In the genomic region with DNA sequence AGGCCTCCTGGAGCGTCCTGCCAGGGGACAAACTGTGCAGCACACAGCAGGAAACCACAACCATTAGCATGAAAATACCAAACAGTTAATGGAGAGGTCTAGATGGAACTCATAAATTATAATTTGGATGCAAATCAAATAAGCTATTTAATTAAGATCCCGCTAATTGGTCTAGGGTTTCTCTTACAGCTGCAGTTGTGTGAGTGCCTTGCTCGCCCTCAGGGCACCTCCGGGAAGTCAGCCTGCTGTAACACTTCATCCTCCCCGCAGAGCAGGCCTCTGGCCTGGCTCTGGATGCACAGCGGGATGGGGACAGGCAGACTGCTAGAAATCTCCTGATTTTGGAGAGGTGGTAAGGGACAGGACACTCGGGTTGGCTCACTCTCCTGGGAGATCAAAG, we compare ENCODE assay signal across 14 mouse cellular contexts. TPM values are rescaled to one million over a fixed set of nuclear protein-coding genes. Genes with fewer than 3 reads are reported as not detected.
DNase-seq lines count a peak whose midpoint lies in the region; ATAC-seq and TF ChIP-seq lines count a peak whose summit lies in the region.
"Had no signal": no experiment of that assay in that cellular context is flagged by ENCODE, and none has a peak within 500 bp of the region (broad histone marks: within the 10 kb centered on the region; RNA-seq: fewer than 3 reads in every experiment).

No protein-coding gene starts in this region.

- no peak overlapping the region for H3K4me2 ChIP-seq in forebrain, embryonic 15.5 days (replicated peaks)
- no peak overlapping the region for H3K4me2 ChIP-seq in forebrain, embryonic 11.5 days (ENCODE audit: low read depth, low read length, severe bottlenecking)
- H3K4me2 ChIP-seq in neural tube, embryonic 13.5 days: no peak overlapping the region
- H3K4me2 ChIP-seq in intestine, postnatal 0 days (replicated peaks; ENCODE audit: low read depth): peak overlapping the region; percentile 30; the same call in 1 of the 2 replicates
- no peak overlapping the region for H3K4me2 ChIP-seq in stomach, postnatal 0 days (replicated peaks; ENCODE audit: low read depth)
- no peak overlapping the region for H3K4me2 ChIP-seq in liver, postnatal 0 days (ENCODE audit: low read depth, low read length)
- H3K4me2 ChIP-seq: hindbrain, embryonic 12.5 days; kidney, embryonic 15.5 days; lung, embryonic 15.5 days had no signal

- no peaks in the 10 kb centered on the region for H3K9me3 ChIP-seq in forebrain, embryonic 15.5 days
- H3K9me3 ChIP-seq in forebrain, embryonic 11.5 days (ENCODE audit: control insufficient read depth, low read length): no peaks in the 10 kb centered on the region
- no peaks in the 10 kb centered on the region for H3K9me3 ChIP-seq in neural tube, embryonic 13.5 days
- no peaks in the 10 kb centered on the region for H3K9me3 ChIP-seq in intestine, postnatal 0 days (ENCODE audit: control insufficient read depth)
- H3K9me3 ChIP-seq in stomach, postnatal 0 days (ENCODE audit: control insufficient read depth, low read length): no peaks in the 10 kb centered on the region
- no peaks in the 10 kb centered on the region for H3K9me3 ChIP-seq in liver, postnatal 0 days (ENCODE audit: low read length)
- H3K9me3 ChIP-seq: hindbrain, embryonic 12.5 days; kidney, embryonic 15.5 days; lung, embryonic 15.5 days had no signal

- H3K27me3 ChIP-seq in forebrain, embryonic 15.5 days: no peaks in the 10 kb centered on the region
- H3K27me3 ChIP-seq in forebrain, embryonic 11.5 days (ENCODE audit: control insufficient read depth, insufficient read depth, low read length): 0 out of 2 replicates have a peak, but pooled peaks cover 2% of the 10 kb centered on the region
- H3K27me3 ChIP-seq in neural tube, embryonic 13.5 days: no peaks in the 10 kb centered on the region
- no peaks in the 10 kb centered on the region for H3K27me3 ChIP-seq in intestine, postnatal 0 days (replicated peaks; ENCODE audit: control insufficient read depth, insufficient read depth, low read length)
- no peaks in the 10 kb centered on the region for H3K27me3 ChIP-seq in stomach, postnatal 0 days (ENCODE audit: control insufficient read depth, insufficient read depth, low read length)
- H3K27me3 ChIP-seq in liver, postnatal 0 days (ENCODE audit: insufficient read depth, low read length): no peaks in the 10 kb centered on the region
- H3K27me3 ChIP-seq: hindbrain, embryonic 12.5 days; kidney, embryonic 15.5 days; lung, embryonic 15.5 days had no signal

- H3K4me3 ChIP-seq in forebrain, embryonic 15.5 days: no peak overlapping the region
- H3K4me3 ChIP-seq in forebrain, embryonic 11.5 days (ENCODE audit: low read depth, low read length): no peak overlapping the region
- H3K4me3 ChIP-seq in neural tube, embryonic 13.5 days: no peak overlapping the region
- H3K4me3 ChIP-seq in intestine, postnatal 0 days (ENCODE audit: low read depth, low read length): no peak overlapping the region
- H3K4me3 ChIP-seq in stomach, postnatal 0 days (ENCODE audit: low read depth, low read length): no peak overlapping the region
- no peak overlapping the region for H3K4me3 ChIP-seq in liver, postnatal 0 days (ENCODE audit: low read depth, low read length)
- H3K4me3 ChIP-seq: heart, adult 2 months; hindbrain, embryonic 12.5 days; kidney, embryonic 15.5 days; lung, embryonic 15.5 days had no signal

- H3K4me1 ChIP-seq in forebrain, embryonic 15.5 days: 0 out of 2 replicates have a peak, but pooled peaks cover 10% of the 10 kb centered on the region
- no peaks in the 10 kb centered on the region for H3K4me1 ChIP-seq in forebrain, embryonic 11.5 days (replicated peaks; ENCODE audit: control insufficient read depth, insufficient read depth, low read length)
- H3K4me1 ChIP-seq in neural tube, embryonic 13.5 days (replicated peaks): peaks cover 23% of the 10 kb centered on the region
- 0 out of 2 replicates have a peak, but pooled peaks cover 7% of the 10 kb centered on the region for H3K4me1 ChIP-seq in intestine, postnatal 0 days (replicated peaks; ENCODE audit: control insufficient read depth, insufficient read depth, low read length)
- no peaks in the 10 kb centered on the region for H3K4me1 ChIP-seq in stomach, postnatal 0 days (replicated peaks; ENCODE audit: control insufficient read depth, insufficient read depth)
- peaks cover 13% of the 10 kb centered on the region for H3K4me1 ChIP-seq in liver, postnatal 0 days (ENCODE audit: insufficient read depth)
- H3K4me1 ChIP-seq: lung, embryonic 15.5 days had no signal

- peak; percentile 60; the same call in 1 of the 2 replicates for ATAC-seq in forebrain, embryonic 15.5 days (replicated peaks)
- ATAC-seq in forebrain, embryonic 11.5 days (replicated peaks; ENCODE audit: low FRiP score): no peak
- ATAC-seq in neural tube, embryonic 13.5 days (ENCODE audit: low read depth): 0 out of 2 replicates have a peak, but pooled peaks have one; percentile 63
- no peak for ATAC-seq in intestine, postnatal 0 days
- ATAC-seq in stomach, postnatal 0 days (ENCODE audit: low FRiP score, low TSS enrichment): no peak
- ATAC-seq in liver, postnatal 0 days: no peak
- no peak for ATAC-seq in CD4-positive, CD25-positive, alpha-beta regulatory T cell, adult 4 months

- H3K9ac ChIP-seq in forebrain, embryonic 15.5 days (replicated peaks): no peak overlapping the region
- H3K9ac ChIP-seq in forebrain, embryonic 11.5 days (ENCODE audit: low read length): no peak overlapping the region
- no peak overlapping the region for H3K9ac ChIP-seq in neural tube, embryonic 13.5 days
- peak overlapping the region; percentile 22; the same call in 1 of the 2 replicates for H3K9ac ChIP-seq in intestine, postnatal 0 days (ENCODE audit: low read depth, low read length)
- H3K9ac ChIP-seq in stomach, postnatal 0 days (ENCODE audit: low read length): no peak overlapping the region
- H3K9ac ChIP-seq in liver, postnatal 0 days (replicated peaks): no peak overlapping the region
- H3K9ac ChIP-seq: hindbrain, embryonic 12.5 days; kidney, embryonic 15.5 days; lung, embryonic 15.5 days had no signal

- 25% methylated on average over 7 of the region's 7 CpGs for WGBS in forebrain, embryonic 15.5 days
- 55% methylated on average over 7 of the region's 7 CpGs for WGBS in forebrain, embryonic 11.5 days
- WGBS in neural tube, embryonic 13.5 days: 30% methylated on average over 7 of the region's 7 CpGs
- 71% methylated on average over 7 of the region's 7 CpGs for WGBS in intestine, postnatal 0 days
- WGBS in stomach, postnatal 0 days: 78% methylated on average over 7 of the region's 7 CpGs
- WGBS in liver, postnatal 0 days (ENCODE audit: insufficient replicate concordance): 82% methylated on average over 7 of the region's 7 CpGs

- no peak for TF ChIP-seq CTCF in intestine, postnatal 0 days (IDR thresholded peaks at IDR 0.05; ENCODE audit: low read depth)
- no peak for TF ChIP-seq CTCF in stomach, postnatal 0 days (IDR thresholded peaks at IDR 0.05; ENCODE audit: low read depth)
- no peak for TF ChIP-seq CTCF in liver, postnatal 0 days (IDR thresholded peaks at IDR 0.05; ENCODE audit: low read depth)

- TF ChIP-seq EP300 in stomach, postnatal 0 days (optimal IDR thresholded peaks at IDR 0.05): no peak
- TF ChIP-seq EP300 in liver, postnatal 0 days (IDR thresholded peaks at IDR 0.05; ENCODE audit: low read depth): no peak

- no peaks in the 10 kb centered on the region for H3K36me3 ChIP-seq in forebrain, embryonic 15.5 days
- H3K36me3 ChIP-seq in forebrain, embryonic 11.5 days (ENCODE audit: control insufficient read depth, insufficient read depth, low read length): no peaks in the 10 kb centered on the region
- no peaks in the 10 kb centered on the region for H3K36me3 ChIP-seq in neural tube, embryonic 13.5 days
- H3K36me3 ChIP-seq in intestine, postnatal 0 days (ENCODE audit: control insufficient read depth, insufficient read depth): no peaks in the 10 kb centered on the region
- no peaks in the 10 kb centered on the region for H3K36me3 ChIP-seq in stomach, postnatal 0 days (ENCODE audit: control insufficient read depth, insufficient read depth, low read length)
- peaks cover 6% of the 10 kb centered on the region; the same call in 1 of the 2 replicates for H3K36me3 ChIP-seq in liver, postnatal 0 days (replicated peaks; ENCODE audit: insufficient read depth, low read length)
- H3K36me3 ChIP-seq: hindbrain, embryonic 12.5 days; kidney, embryonic 15.5 days; lung, embryonic 15.5 days had no signal

- H3K27ac ChIP-seq in forebrain, embryonic 15.5 days (replicated peaks): no peak overlapping the region
- H3K27ac ChIP-seq in forebrain, embryonic 11.5 days (ENCODE audit: low read depth, low read length): no peak overlapping the region
- no peak overlapping the region for H3K27ac ChIP-seq in neural tube, embryonic 13.5 days (replicated peaks)
- H3K27ac ChIP-seq in intestine, postnatal 0 days (ENCODE audit: low read depth, low read length): peak overlapping the region; percentile 93
- peak overlapping the region; percentile 80 for H3K27ac ChIP-seq in stomach, postnatal 0 days (replicated peaks)
- H3K27ac ChIP-seq in liver, postnatal 0 days (ENCODE audit: low read depth): no peak overlapping the region
- H3K27ac ChIP-seq: heart, adult 2 months; hindbrain, embryonic 12.5 days; kidney, embryonic 15.5 days; lung, embryonic 15.5 days had no signal

- no peak for DNase-seq in forebrain, embryonic 11.5 days (ENCODE audit: low spot score)
- no peak for DNase-seq in neural tube, embryonic 10.5 days (ENCODE audit: extremely low spot score, low spot score)
- no peak for DNase-seq in stomach, postnatal 0 days (ENCODE audit: low spot score)
- DNase-seq in liver, postnatal 0 days: no peak
- DNase-seq: adrenal gland, postnatal 25 days; cerebellum, postnatal 25 days; heart, adult 2 months had no signal

RNA-seq across cellular contexts. Expression of gene Aprt, which starts 9.5 kb away (rescaled TPM):
- polyA plus RNA-seq in forebrain, embryonic 15.5 days (2015; fragmentation: Nextera tagmentation; extraction: Ambion mirVana): 187 TPM in 2 replicates
- polyA plus RNA-seq in forebrain, embryonic 11.5 days (2014; fragmentation: Nextera tagmentation; extraction: Ambion mirVana): 235 and 251 TPM in 2 replicates
- polyA plus RNA-seq in neural tube, embryonic 13.5 days (2015; fragmentation: Nextera tagmentation; extraction: Ambion mirVana): 133 and 161 TPM in 2 replicates
- polyA plus RNA-seq in intestine, postnatal 0 days (2015; fragmentation: Nextera tagmentation; extraction: Ambion mirVana): 676 and 681 TPM in 2 replicates
- polyA plus RNA-seq in stomach, postnatal 0 days (2015; fragmentation: Nextera tagmentation; extraction: Ambion mirVana): 311 and 314 TPM in 2 replicates
- polyA plus RNA-seq in liver, postnatal 0 days (2015; fragmentation: Nextera tagmentation; extraction: Ambion mirVana): 223 and 249 TPM in 2 replicates
- 100 to 1,000 TPM; 146 to 207 TPM for polyA plus RNA-seq in CD4-positive, CD25-positive, alpha-beta regulatory T cell, adult 4 months (2017; shearing (Covaris generic))

RNA-seq across cellular contexts. Expression of gene Cdt1, which starts 18.4 kb away (rescaled TPM):
- polyA plus RNA-seq in forebrain, embryonic 15.5 days (2015; fragmentation: Nextera tagmentation; extraction: Ambion mirVana): 14.6 and 16.3 TPM in 2 replicates
- polyA plus RNA-seq in forebrain, embryonic 11.5 days (2014; fragmentation: Nextera tagmentation; extraction: Ambion mirVana): 57.9 and 59.6 TPM in 2 replicates
- polyA plus RNA-seq in neural tube, embryonic 13.5 days (2015; fragmentation: Nextera tagmentation; extraction: Ambion mirVana): 7.3 and 9.2 TPM in 2 replicates
- polyA plus RNA-seq in intestine, postnatal 0 days (2015; fragmentation: Nextera tagmentation; extraction: Ambion mirVana): 13.3 and 14.0 TPM in 2 replicates
- 11.8 TPM in 2 replicates for polyA plus RNA-seq in stomach, postnatal 0 days (2015; fragmentation: Nextera tagmentation; extraction: Ambion mirVana)
- 19.8 and 23.7 TPM in 2 replicates for polyA plus RNA-seq in liver, postnatal 0 days (2015; fragmentation: Nextera tagmentation; extraction: Ambion mirVana)
- polyA plus RNA-seq in CD4-positive, CD25-positive, alpha-beta regulatory T cell, adult 4 months (2017; shearing (Covaris generic)): 10 to 100 TPM in 1 of 2 experiments, 1 to 10 TPM in 1; 8.2 to 12.6 TPM

RNA-seq across cellular contexts. Expression of gene Galns, which starts 25.1 kb away (rescaled TPM):
- polyA plus RNA-seq in forebrain, embryonic 15.5 days (2015; fragmentation: Nextera tagmentation; extraction: Ambion mirVana): 4.4 and 4.5 TPM in 2 replicates
- 4.5 and 5.8 TPM in 2 replicates for polyA plus RNA-seq in forebrain, embryonic 11.5 days (2014; fragmentation: Nextera tagmentation; extraction: Ambion mirVana)
- polyA plus RNA-seq in neural tube, embryonic 13.5 days (2015; fragmentation: Nextera tagmentation; extraction: Ambion mirVana): 5.5 and 6.5 TPM in 2 replicates
- polyA plus RNA-seq in intestine, postnatal 0 days (2015; fragmentation: Nextera tagmentation; extraction: Ambion mirVana): 58.1 and 59.0 TPM in 2 replicates
- 8.2 TPM in 2 replicates for polyA plus RNA-seq in stomach, postnatal 0 days (2015; fragmentation: Nextera tagmentation; extraction: Ambion mirVana)
- polyA plus RNA-seq in liver, postnatal 0 days (2015; fragmentation: Nextera tagmentation; extraction: Ambion mirVana): 6.8 and 6.9 TPM in 2 replicates
- polyA plus RNA-seq in CD4-positive, CD25-positive, alpha-beta regulatory T cell, adult 4 months (2017; shearing (Covaris generic)): 10 to 100 TPM in 1 of 2 experiments, 1 to 10 TPM in 1; 8.7 to 12.7 TPM

RNA-seq across cellular contexts. Expression of gene Trappc2l, which starts 25.3 kb away (rescaled TPM):
- 80.4 and 87.9 TPM in 2 replicates for polyA plus RNA-seq in forebrain, embryonic 15.5 days (2015; fragmentation: Nextera tagmentation; extraction: Ambion mirVana)
- 39.3 and 49.9 TPM in 2 replicates for polyA plus RNA-seq in forebrain, embryonic 11.5 days (2014; fragmentation: Nextera tagmentation; extraction: Ambion mirVana)
- polyA plus RNA-seq in neural tube, embryonic 13.5 days (2015; fragmentation: Nextera tagmentation; extraction: Ambion mirVana): 84.7 and 101 TPM in 2 replicates
- 136 and 144 TPM in 2 replicates for polyA plus RNA-seq in intestine, postnatal 0 days (2015; fragmentation: Nextera tagmentation; extraction: Ambion mirVana)
- 48.0 and 49.5 TPM in 2 replicates for polyA plus RNA-seq in stomach, postnatal 0 days (2015; fragmentation: Nextera tagmentation; extraction: Ambion mirVana)
- polyA plus RNA-seq in liver, postnatal 0 days (2015; fragmentation: Nextera tagmentation; extraction: Ambion mirVana): 29.3 and 30.7 TPM in 2 replicates
- 10 to 100 TPM; 45.0 to 70.1 TPM for polyA plus RNA-seq in CD4-positive, CD25-positive, alpha-beta regulatory T cell, adult 4 months (2017; shearing (Covaris generic))

RNA-seq across cellular contexts. Expression of gene Piezo1, which starts 35.0 kb away (rescaled TPM):
- polyA plus RNA-seq in forebrain, embryonic 15.5 days (2015; fragmentation: Nextera tagmentation; extraction: Ambion mirVana): 2.1 and 2.6 TPM in 2 replicates
- polyA plus RNA-seq in forebrain, embryonic 11.5 days (2014; fragmentation: Nextera tagmentation; extraction: Ambion mirVana): 5.8 and 5.9 TPM in 2 replicates
- 3.2 and 6.2 TPM in 2 replicates for polyA plus RNA-seq in neural tube, embryonic 13.5 days (2015; fragmentation: Nextera tagmentation; extraction: Ambion mirVana)
- 4.4 and 7.3 TPM in 2 replicates for polyA plus RNA-seq in intestine, postnatal 0 days (2015; fragmentation: Nextera tagmentation; extraction: Ambion mirVana)
- polyA plus RNA-seq in stomach, postnatal 0 days (2015; fragmentation: Nextera tagmentation; extraction: Ambion mirVana): 7.0 and 8.2 TPM in 2 replicates
- polyA plus RNA-seq in liver, postnatal 0 days (2015; fragmentation: Nextera tagmentation; extraction: Ambion mirVana): 2.6 and 3.4 TPM in 2 replicates
- 10 to 100 TPM; 15.3 to 22.7 TPM for polyA plus RNA-seq in CD4-positive, CD25-positive, alpha-beta regulatory T cell, adult 4 months (2017; shearing (Covaris generic))

Comparison
In these comparisons a context has a peak if more than half of its experiments do, and no peak if none do; other contexts are left out.
1. ATAC-seq: peak in forebrain, embryonic 15.5 days (single experiment) and neural tube, embryonic 13.5 days (single experiment); none in forebrain, embryonic 11.5 days (single experiment), intestine, postnatal 0 days (single experiment), stomach, postnatal 0 days (single experiment), liver, postnatal 0 days (single experiment) and CD4-positive, CD25-positive, alpha-beta regulatory T cell, adult 4 months (single experiment).
2. H3K27ac ChIP-seq: peak in intestine, postnatal 0 days (single experiment) and stomach, postnatal 0 days (single experiment); none in forebrain, embryonic 15.5 days (single experiment), forebrain, embryonic 11.5 days (single experiment), neural tube, embryonic 13.5 days (single experiment) and liver, postnatal 0 days (single experiment).